Mouse (Mus musculus) gastrocnemius, postnatal 25 days (tissue): ENCODE measurements around the gene Ssh2. TPM values are rescaled to one million over a fixed set of nuclear protein-coding genes. Genes with fewer than 3 reads are reported as not detected.

Experiments used
- DNase-seq: peaks from one replicate; pipeline ENCODE4 v3.0.0; 2022
- total RNA-seq, 2 experiments: library from RNA; stranded (reverse); gene quantifications; 1 replicate in 1 of 2; 2 replicates in 1 of 2; pipeline ENCODE4 v1.2.3; 2021

The Ssh2 gene
- total RNA-seq, 2 experiments from 2014 or later: 35.3 to 44.3 TPM

DNA sequence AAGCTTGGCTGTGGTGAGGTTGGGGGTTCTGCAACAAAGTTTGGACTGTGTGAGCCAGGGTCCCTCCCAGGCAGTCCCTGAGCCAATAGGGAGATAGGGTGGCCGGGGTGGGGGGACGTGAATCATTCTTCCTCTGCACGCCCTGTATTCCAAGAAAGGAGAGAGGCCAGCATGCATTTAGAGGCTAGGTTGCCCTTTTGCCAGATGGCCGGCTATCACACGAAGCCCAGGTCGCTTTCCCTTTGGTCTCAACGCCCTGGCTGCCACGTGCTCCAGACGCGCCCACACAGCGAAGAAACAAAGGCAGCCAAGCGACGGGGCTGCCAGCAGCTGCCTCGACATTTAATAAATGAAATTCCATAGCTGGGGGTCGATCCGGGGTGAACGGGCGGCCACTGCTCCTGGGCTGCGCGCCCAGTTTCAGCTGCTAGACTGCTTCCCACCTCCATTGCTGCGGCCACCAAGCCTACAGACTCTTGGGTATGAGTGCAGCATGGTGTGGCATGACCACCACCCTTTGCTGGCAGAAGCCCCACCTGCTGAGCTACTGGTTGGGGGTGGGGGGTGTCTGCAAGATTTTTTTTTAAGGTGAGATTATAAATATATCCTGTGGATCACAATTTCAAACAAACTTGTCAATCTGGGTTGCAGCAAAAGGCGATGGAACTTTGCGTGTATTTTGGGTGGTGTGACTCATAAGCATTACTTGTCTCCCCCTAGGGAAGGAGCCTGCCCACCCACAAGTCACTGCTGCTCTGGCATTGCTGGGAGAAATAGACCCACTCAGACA lies 275.6 kb downstream of the Ssh2 start:
- DNase-seq: peak; percentile 75

GRCm38 (mm10) chr11:77492311-77492871 lies 276.3 kb downstream of the Ssh2 start:
- peak; percentile 34 for DNase-seq

DNA sequence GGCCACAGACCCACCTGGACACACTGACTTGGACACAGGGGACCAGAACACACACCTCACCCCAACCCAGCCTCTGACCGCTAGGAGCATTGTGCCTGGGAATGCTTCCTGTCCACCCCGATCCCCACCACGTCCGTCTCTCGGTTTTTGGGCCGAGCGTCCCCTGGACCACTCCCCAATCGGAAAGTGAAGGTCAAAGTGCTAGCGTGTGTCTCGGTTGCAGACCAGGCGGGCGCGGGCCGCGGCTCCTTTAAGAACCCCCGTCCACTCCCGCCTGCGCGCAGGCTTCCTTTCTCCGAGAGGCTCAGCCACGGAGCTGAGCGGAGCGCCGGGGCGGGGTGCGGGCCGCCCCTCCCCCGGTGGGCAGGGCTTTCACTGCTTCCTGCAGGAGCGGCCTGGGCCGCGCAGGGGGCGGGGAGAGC lies 276.8 kb downstream of the Ssh2 start:
- peak; percentile 97 for DNase-seq

DNA sequence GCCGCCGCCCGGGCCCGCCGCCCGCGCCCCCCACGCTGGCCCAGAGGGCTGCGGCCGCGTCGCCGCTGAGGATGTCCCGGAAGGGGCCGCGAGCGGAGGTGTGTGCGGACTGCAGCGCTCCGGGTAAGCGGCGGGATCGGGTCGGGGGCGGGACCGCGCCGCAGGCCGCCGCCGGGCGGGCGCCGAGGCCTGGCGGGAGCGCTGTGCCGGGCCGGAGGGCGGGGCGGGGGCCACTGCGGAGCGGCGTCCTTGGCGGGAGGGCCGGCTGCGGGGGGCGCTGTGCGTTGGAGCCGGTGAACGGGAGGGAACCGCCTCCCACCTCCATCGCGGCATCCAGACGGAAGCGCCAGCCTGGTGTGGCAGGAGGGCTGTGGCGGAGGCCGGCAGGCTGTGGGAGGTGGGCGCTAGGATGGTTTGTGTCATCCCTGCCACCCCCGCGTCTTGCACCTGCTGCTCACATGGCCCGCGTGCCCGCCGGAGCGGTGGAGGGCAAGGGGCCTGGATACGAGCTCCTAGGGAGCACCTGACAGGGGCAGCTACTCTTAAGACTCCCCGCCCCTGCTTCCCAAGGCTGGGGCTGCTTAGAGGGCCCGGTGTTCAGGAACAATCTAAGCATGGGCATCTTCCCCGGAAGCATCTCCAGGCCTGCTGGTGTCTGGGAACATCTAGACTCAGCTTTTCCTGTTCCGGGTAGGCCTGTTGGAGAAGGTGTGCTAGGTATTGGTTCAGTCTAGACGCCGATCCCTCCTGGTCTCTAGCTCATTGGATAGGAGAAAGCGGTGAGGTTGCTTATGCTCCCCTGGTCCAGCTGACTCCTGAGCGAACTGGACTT lies 277.6 kb downstream of the Ssh2 start, which contains the start of gene Git1:
TSS of gene Git1 (plus strand) at position 51 of the 832 bp plus-strand sequence.
- peak; percentile 60 for DNase-seq

DNA sequence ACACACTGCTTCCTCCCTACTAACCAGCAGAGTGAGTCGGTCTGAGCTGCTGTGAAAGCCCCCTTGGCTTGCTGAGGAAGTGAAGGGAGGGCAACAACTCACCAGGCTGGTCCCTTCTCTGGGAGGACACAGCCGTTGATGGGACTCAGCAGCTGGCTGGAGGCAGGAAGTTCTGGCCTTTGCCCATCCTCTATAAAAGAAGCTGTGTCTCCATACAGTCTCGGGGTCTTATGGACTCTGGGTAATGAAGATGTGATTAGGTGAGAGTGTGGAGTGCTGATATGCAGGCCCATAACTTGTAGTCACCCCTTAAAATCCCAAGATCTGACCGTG lies 278.2 kb downstream of the Ssh2 start:
- DNase-seq: no peak

DNA sequence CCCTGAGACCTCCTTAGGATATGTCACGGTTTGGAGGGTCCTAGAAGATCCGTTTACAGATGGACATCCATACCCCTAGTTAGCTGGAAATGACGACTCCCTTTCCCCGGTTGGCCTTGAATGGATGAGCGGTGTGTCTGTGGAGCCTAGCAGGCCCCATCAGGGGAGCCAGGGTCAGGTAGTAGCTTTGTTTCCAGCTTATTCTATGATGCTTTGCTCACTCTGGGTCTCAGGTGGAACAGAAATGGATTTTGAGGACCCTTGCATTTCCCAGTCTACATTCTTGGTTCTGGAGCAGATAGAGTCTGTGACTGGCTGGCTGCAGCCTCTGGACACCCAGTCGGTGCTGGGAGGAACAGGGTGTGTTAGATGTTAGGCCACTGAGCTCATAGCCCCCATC lies 278.7 kb downstream of the Ssh2 start:
- no peak for DNase-seq

DNA sequence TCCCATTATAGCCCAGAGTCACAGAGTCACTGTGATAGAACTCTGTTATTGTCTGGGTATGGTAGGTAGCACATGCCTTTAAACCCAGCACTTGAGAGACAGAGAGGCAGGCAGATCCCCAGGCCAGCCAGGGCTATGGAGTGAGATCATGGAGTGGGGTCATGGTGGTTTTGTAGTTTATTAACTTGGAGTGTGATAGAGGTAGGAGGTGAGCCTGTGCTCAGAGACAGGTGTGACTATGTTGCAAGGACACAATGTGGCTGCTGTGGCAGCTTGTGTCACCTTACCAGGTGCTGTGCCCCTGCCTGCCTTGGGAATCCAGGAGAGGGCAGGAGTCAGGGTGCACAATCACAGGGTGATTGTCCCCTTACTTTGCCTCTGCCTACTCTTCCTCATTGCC lies 279.4 kb downstream of the Ssh2 start:
- DNase-seq: no peak

- DNase-seq: peak; percentile 76
Measured at GRCm38 (mm10) chr11:77497341-77497756, 281.3 kb downstream of the Ssh2 start.

DNA sequence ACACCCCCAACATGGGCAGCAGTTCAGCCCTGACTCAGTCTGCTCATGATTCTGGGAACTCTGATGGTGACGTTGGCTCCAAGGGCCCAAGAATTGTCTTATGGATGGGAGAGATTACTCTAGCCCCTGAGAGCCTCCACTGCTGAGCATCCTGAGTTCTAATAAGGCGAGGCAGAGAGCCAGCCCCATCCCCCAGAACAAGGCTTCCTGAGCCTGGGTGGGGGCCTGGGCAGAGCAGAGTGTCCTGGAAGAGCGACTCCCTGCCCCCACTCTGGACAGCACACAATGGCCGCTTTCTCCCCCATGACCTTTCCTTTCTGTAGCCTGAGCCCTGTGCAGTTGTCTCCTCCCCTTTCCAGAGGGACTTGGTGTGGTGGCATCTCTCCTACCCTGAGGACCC lies 281.8 kb downstream of the Ssh2 start:
- peak; percentile 30 for DNase-seq

- no peak for DNase-seq
Measured at GRCm38 (mm10) chr11:77498261-77499139, 282.4 kb downstream of the Ssh2 start.

DNA sequence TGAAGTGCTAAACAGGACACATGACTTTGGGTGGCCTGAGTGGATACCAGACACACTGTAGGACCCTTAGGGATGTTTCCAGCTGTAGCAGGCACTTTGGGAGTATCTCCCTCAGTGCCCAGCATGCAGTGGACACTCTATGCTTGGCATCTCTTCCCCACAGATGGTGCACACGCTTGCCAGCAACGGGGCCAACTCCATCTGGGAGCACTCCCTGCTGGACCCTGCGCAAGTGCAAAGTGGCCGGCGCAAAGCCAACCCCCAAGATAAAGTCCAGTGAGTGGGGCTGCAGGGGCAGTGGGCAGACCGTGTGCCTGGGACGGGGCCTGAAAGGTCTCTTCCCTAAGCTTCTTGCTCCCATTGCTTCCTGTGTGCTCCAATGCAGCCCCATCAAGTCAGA lies 283.3 kb downstream of the Ssh2 start:
- DNase-seq: peak; percentile 25

- DNase-seq: no peak
Measured at GRCm38 (mm10) chr11:77500361-77501325, 284.6 kb downstream of the Ssh2 start.

DNA sequence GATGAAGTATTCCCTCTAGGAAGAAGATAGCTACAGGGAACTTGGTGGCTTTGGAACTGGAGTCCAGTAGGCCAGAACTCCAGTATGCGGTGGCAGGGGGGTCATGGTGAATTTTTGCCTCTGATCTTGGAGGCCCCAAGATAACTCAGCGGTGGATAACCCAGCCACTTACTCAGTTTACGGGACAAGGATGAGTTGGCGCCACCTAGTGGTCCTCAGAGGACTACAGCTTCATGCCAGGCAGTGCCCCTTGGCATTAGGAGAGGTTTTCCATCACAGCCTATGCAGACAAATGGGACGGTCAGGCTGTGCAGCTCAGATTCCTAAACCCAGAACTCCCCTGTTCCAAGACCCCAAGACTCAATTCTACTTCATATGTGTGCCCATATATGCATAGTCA lies 285.3 kb downstream of the Ssh2 start:
- DNase-seq: peak; percentile 69

GRCm38 (mm10) chr11:77501971-77502370 lies 285.9 kb downstream of the Ssh2 start:
- no peak for DNase-seq

GRCm38 (mm10) chr11:77502481-77502880 lies 286.4 kb downstream of the Ssh2 start:
- DNase-seq: no peak

DNA sequence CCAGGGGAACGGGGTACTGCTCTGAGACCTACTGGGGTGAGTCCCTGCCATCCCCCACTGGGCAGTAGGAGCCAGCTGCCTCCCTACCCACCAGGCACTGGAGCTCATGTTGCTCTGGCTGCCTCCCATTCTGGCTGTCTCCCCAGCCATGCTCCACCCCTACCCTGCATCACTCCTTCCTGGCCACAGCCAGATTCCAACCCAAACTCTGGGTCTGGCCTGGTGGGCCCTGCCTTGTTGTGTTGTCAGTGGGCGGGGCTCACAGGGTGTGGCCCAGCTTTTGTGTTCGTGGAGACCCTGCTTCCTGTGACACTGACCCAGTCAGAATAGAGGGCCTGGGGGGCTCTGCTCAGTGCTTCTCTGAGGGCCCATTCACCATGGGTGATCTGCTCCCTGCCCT lies 287.4 kb downstream of the Ssh2 start:
- DNase-seq: peak; percentile 76

DNA sequence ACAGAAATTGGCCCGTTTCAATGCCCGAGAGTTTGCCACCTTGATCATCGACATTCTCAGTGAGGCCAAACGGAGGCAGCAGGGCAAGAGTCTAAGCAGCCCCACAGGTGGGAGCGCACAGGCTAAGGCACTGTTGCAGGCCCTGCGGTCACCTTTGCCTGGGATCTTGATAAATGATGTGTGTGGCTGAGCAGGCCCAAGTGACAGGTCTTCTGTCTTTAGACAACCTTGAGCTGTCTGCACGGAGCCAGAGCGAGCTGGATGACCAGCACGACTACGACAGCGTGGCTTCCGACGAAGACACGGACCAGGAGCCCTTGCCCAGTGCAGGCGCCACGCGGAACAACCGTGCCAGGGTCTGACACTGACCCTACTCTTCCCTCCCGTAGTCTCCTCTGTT lies 288.3 kb downstream of the Ssh2 start:
- no peak for DNase-seq

DNA sequence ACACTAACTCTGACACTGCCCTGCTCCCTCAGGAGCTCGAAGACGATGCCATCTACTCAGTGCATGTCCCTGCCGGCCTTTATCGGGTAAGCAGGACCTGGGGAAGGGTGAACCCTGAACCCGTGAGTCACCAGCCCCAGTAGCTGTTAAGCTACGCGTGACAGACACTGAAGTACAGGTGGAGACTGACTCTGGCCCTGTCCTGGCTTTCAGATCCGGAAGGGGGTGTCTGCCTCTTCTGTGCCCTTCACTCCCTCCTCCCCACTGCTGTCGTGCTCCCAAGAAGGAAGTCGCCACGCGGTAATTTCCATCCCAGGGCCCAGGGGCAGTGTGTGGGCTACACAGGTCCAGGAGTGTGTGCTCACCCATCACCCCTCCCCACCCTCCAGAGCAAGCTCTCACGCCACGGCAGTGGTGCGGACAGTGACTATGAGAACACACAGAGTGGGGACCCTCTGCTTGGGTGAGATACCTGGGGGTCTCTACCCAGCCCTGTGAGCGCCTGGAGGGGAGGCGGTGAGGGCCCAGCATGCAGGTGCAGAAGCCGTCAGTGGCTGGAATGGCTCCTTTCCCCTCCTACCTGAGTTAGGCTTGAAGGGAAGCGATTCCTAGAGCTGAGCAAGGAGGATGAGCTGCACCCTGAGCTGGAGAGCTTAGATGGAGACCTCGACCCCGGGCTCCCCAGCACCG lies 289.3 kb downstream of the Ssh2 start:
- no peak for DNase-seq

DNA sequence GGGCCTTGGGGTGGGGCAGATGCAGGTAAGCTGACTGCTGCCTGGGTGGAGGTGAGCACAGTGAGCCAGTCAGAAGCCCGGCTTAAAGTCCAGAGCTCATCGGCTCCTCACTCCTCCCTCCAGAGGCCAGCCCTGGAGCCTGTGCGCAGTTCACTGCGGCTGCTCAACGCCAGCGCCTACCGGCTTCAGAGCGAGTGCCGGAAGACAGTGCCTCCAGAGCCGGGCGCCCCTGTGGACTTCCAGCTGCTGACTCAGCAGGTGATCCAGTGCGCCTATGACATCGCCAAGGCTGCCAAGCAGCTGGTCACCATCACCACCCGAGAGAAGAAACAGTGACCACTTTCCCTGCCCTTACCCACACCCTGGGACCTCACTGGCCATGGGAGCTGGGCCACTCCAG lies 290.2 kb downstream of the Ssh2 start:
- peak; percentile 16 for DNase-seq

DNA sequence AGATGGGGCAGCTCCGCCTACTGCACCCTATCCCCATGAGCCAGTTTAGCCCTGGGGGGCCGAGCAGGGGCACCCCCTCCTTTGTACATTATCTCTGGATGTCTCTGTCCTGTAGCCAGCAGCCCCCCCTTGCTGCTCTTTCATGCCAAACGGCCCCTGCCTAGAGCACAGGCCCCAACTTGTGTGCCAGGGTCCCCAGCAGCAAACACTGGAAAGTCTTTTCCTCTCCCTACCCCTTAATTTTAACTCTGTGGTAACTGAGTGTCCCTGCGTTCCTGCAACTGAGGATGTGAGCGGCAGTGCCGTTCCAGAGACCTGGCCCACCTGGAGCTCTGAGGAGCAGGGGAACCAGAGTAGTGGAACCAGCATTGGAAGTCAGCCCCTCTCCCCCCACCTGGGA lies 290.9 kb downstream of the Ssh2 start:
- DNase-seq: no peak
